8 mouse cellular contexts compared by ENCODE assay signal in genomic region chr1:191574871-191575457, GRCm38 (mm10). TPM values are rescaled to one million over a fixed set of nuclear protein-coding genes. Genes with fewer than 3 reads are reported as not detected.
DNase-seq lines count a peak whose midpoint lies in the region; ATAC-seq and TF ChIP-seq lines count a peak whose summit lies in the region.

No protein-coding gene starts in this region.

- intact Hi-C loops in gastrocnemius, postnatal 14 days (cut with DNase I; ENCODE audit: low total_unique reads) = no loop called here

- peak overlapping the region; percentile 55 for H3K4me2 ChIP-seq in embryonic facial prominence, embryonic 11.5 days (ENCODE audit: low read depth, low read length)
- peak overlapping the region; percentile 98 for H3K4me2 ChIP-seq in hindbrain, embryonic 16.5 days (ENCODE audit: low read length)
- H3K4me2 ChIP-seq in liver, embryonic 12.5 days = peak overlapping the region; percentile 84

- peak overlapping the region; percentile 88 to 91 for H3K4me3 ChIP-seq in ES-E14 (ENCODE audit: insufficient read depth in 1 of 2, low read depth in 1 of 2, low read length in 2 of 2, poor library complexity in 1 of 2, severe bottlenecking in 1 of 2)
- H3K4me3 ChIP-seq in embryonic facial prominence, embryonic 11.5 days (ENCODE audit: low read depth, low read length) = peak overlapping the region; percentile 91
- peak overlapping the region; percentile 85 for H3K4me3 ChIP-seq in hindbrain, embryonic 16.5 days (ENCODE audit: low read length)
- H3K4me3 ChIP-seq in liver, embryonic 12.5 days = peak overlapping the region; percentile 85

- H3K27me3 ChIP-seq in embryonic facial prominence, embryonic 11.5 days (ENCODE audit: control insufficient read depth, insufficient read depth, low read length) = no peaks in the 10 kb centered on the region
- no peaks in the 10 kb centered on the region for H3K27me3 ChIP-seq in hindbrain, embryonic 16.5 days (replicated peaks; ENCODE audit: control insufficient read depth, insufficient read depth, low read length)
- no peaks in the 10 kb centered on the region for H3K27me3 ChIP-seq in liver, embryonic 12.5 days (replicated peaks)

- under 1% methylated on average over 52 of the region's 52 CpGs for WGBS in embryonic facial prominence, embryonic 11.5 days
- WGBS in hindbrain, embryonic 16.5 days = under 1% methylated on average over 52 of the region's 52 CpGs
- under 1% methylated on average over 52 of the region's 52 CpGs for WGBS in liver, embryonic 12.5 days (ENCODE audit: insufficient replicate concordance)

- H3K9me3 ChIP-seq in ES-E14 (ENCODE audit: control insufficient read depth, insufficient read depth, low read depth, low read length) = no peaks in the 10 kb centered on the region
- no peaks in the 10 kb centered on the region for H3K9me3 ChIP-seq in embryonic facial prominence, embryonic 11.5 days (replicated peaks; ENCODE audit: control insufficient read depth, low read length)
- H3K9me3 ChIP-seq in hindbrain, embryonic 16.5 days (ENCODE audit: control insufficient read depth, low read length) = no peaks in the 10 kb centered on the region
- no peaks in the 10 kb centered on the region for H3K9me3 ChIP-seq in liver, embryonic 12.5 days (replicated peaks)

- H3K27ac ChIP-seq in ES-E14 (ENCODE audit: insufficient read depth, low read depth, low read length, poor library complexity, severe bottlenecking) = peak overlapping the region; percentile 88
- peak overlapping the region; percentile 90 for H3K27ac ChIP-seq in embryonic facial prominence, embryonic 11.5 days (replicated peaks; ENCODE audit: low read depth, low read length)
- peak overlapping the region; percentile 59 for H3K27ac ChIP-seq in hindbrain, embryonic 16.5 days (ENCODE audit: low read depth, low read length)
- H3K27ac ChIP-seq in liver, embryonic 12.5 days = peak overlapping the region; percentile 87

- H3K9ac ChIP-seq in ES-E14 (ENCODE audit: insufficient read depth, low read depth, low read length, poor library complexity, severe bottlenecking) = peak overlapping the region; percentile 99
- peak overlapping the region; percentile 89 for H3K9ac ChIP-seq in embryonic facial prominence, embryonic 11.5 days (replicated peaks; ENCODE audit: low read length)
- H3K9ac ChIP-seq in hindbrain, embryonic 16.5 days (ENCODE audit: low read depth, low read length) = peak overlapping the region; percentile 66
- H3K9ac ChIP-seq in liver, embryonic 12.5 days = peak overlapping the region; percentile 84

- in situ Hi-C loops in ES-E14 (cut with MboI; ENCODE audit: low sequenced_read_pairs in 2 of 2, unreplicated experiment in 2 of 2) = loop anchor here in 1 of 2 experiments (25.0 kb wide), 1 partner anchor 237 kb away; the partner anchor contains the start of gene Nek2

- H3K36me3 ChIP-seq in ES-E14 (ENCODE audit: control insufficient read depth, insufficient read depth, low read length, poor library complexity, severe bottlenecking) = peaks cover 4% of the 10 kb centered on the region
- H3K36me3 ChIP-seq in embryonic facial prominence, embryonic 11.5 days (replicated peaks; ENCODE audit: control insufficient read depth, insufficient read depth, low read depth, low read length) = no peaks in the 10 kb centered on the region
- H3K36me3 ChIP-seq in hindbrain, embryonic 16.5 days (ENCODE audit: control insufficient read depth, insufficient read depth, low read length) = no peaks in the 10 kb centered on the region
- peaks cover 47% of the 10 kb centered on the region for H3K36me3 ChIP-seq in liver, embryonic 12.5 days

- ATAC-seq in embryonic facial prominence, embryonic 11.5 days (replicated peaks; ENCODE audit: insufficient number of reproducible peaks, low FRiP score, low TSS enrichment, low read depth) = peak; percentile 30
- no peak; the same call in 1 of the 2 replicates for ATAC-seq in hindbrain, embryonic 16.5 days
- ATAC-seq in liver, embryonic 12.5 days = peak; percentile 35

- H3K4me1 ChIP-seq in ES-E14 (ENCODE audit: control insufficient read depth in 2 of 2, insufficient read depth in 2 of 2, low read length in 2 of 2, poor library complexity in 1 of 2) = 0 out of 4 replicates have a peak, but pooled peaks cover 0 to 4% of the 10 kb centered on the region in 2 experiments
- H3K4me1 ChIP-seq in embryonic facial prominence, embryonic 11.5 days (ENCODE audit: control insufficient read depth, insufficient read depth, low read length) = peaks cover 2% of the 10 kb centered on the region; the same call in 1 of the 2 replicates
- H3K4me1 ChIP-seq in hindbrain, embryonic 16.5 days (ENCODE audit: control insufficient read depth, insufficient read depth, low read depth, low read length) = peaks cover 27% of the 10 kb centered on the region
- peaks cover 55% of the 10 kb centered on the region for H3K4me1 ChIP-seq in liver, embryonic 12.5 days

- DNase-seq in heart, adult 11 months = peak; percentile 96
- DNase-seq in heart, postnatal 4 days = no peak
- DNase-seq in ES-E14 (ENCODE audit: low read depth, low spot score) = peak; percentile 61
- peak; percentile 81 for DNase-seq in embryonic facial prominence, embryonic 11.5 days (ENCODE audit: low spot score)
- peak; percentile 36 to 45 for DNase-seq in natural killer cell, adult 2 months (ENCODE audit: low spot score in 2 of 2)
- DNase-seq in gastrocnemius, postnatal 14 days = no peak

TF ChIP-seq in ES-E14, 5 proteins besides CTCF, POLR2A, EP300 and RAD21:
- TF ChIP-seq MAFK (IDR thresholded peaks at IDR 0.05; ENCODE audit: insufficient read depth, low read depth, low read length) = no peak
- TF ChIP-seq HCFC1 (IDR thresholded peaks at IDR 0.05; ENCODE audit: borderline replicate concordance, insufficient read depth, low read length) = no peak
- TF ChIP-seq CHD2 (IDR thresholded peaks at IDR 0.05; ENCODE audit: low read depth, low read length) = peak; percentile 52; the same call in 1 of the 2 replicates
- TF ChIP-seq ZNF384 (IDR thresholded peaks at IDR 0.05; ENCODE audit: low read depth, low read length) = no peak
- TF ChIP-seq ZC3H11A (IDR thresholded peaks at IDR 0.05; ENCODE audit: borderline replicate concordance, low read depth, low read length) = no peak

RNA-seq across cellular contexts. Expression of gene Dtl, which starts 0.4 kb away (rescaled TPM):
- total RNA-seq in heart, postnatal 4 days (2021) = 10 to 100 TPM; 19.7 to 20.3 TPM
- 43.6 and 45.6 TPM in 2 replicates for total RNA-seq in ES-E14 (2012; rRNA removed)
- 77.1 and 81.8 TPM in 2 replicates for polyA plus RNA-seq in embryonic facial prominence, embryonic 11.5 days (2014; fragmentation: Nextera tagmentation; extraction: Ambion mirVana)
- 7.1 and 10.0 TPM in 2 replicates for polyA plus RNA-seq in hindbrain, embryonic 16.5 days (2015; fragmentation: Nextera tagmentation; extraction: Ambion mirVana)
- polyA plus RNA-seq in liver, embryonic 12.5 days (2016; fragmentation: Nextera tagmentation; extraction: Ambion mirVana) = 59.6 and 60.2 TPM in 2 replicates
- total RNA-seq in gastrocnemius, postnatal 14 days (2021) = 1 to 10 TPM in 1 of 2 experiments, under 1 TPM in 1; 1.00 to 2.0 TPM

RNA-seq across cellular contexts. Expression of gene Ints7, which starts 0.5 kb away (rescaled TPM):
- total RNA-seq in heart, postnatal 4 days (2021) = 10 to 100 TPM; 34.7 to 38.0 TPM
- total RNA-seq in ES-E14 (2012; rRNA removed) = 32.1 and 33.1 TPM in 2 replicates
- 53.4 and 54.6 TPM in 2 replicates for polyA plus RNA-seq in embryonic facial prominence, embryonic 11.5 days (2014; fragmentation: Nextera tagmentation; extraction: Ambion mirVana)
- 26.7 and 35.7 TPM in 2 replicates for polyA plus RNA-seq in hindbrain, embryonic 16.5 days (2015; fragmentation: Nextera tagmentation; extraction: Ambion mirVana)
- 39.5 and 41.3 TPM in 2 replicates for polyA plus RNA-seq in liver, embryonic 12.5 days (2016; fragmentation: Nextera tagmentation; extraction: Ambion mirVana)
- total RNA-seq in gastrocnemius, postnatal 14 days (2021) = 10 to 100 TPM; 10.1 TPM

Comparison
In these comparisons a context has a peak if more than half of its experiments do, and no peak if none do; other contexts are left out.
1. DNase-seq: peak in heart, adult 11 months (single experiment), ES-E14 (single experiment), embryonic facial prominence, embryonic 11.5 days (single experiment) and natural killer cell, adult 2 months (2 of 2); none in heart, postnatal 4 days (single experiment) and gastrocnemius, postnatal 14 days (single experiment).
2. RNA of gene Dtl, which starts 0.4 kb away (total RNA-seq): 43.6 to 45.6 TPM in ES-E14 and 19.7 to 20.3 TPM in heart, postnatal 4 days; 1.00 to 2.0 TPM in gastrocnemius, postnatal 14 days; every median in the first group is over 4 times any median in the second.
3. Peak in every context shown above with its lines, with median percentiles within 50 percentile points of each other: H3K27ac ChIP-seq, H3K4me3 ChIP-seq, H3K9ac ChIP-seq and H3K4me2 ChIP-seq.